Mouse (Mus musculus): ENCODE results near the gene Sult2b1.

Sult2b1 gene

DNA sequence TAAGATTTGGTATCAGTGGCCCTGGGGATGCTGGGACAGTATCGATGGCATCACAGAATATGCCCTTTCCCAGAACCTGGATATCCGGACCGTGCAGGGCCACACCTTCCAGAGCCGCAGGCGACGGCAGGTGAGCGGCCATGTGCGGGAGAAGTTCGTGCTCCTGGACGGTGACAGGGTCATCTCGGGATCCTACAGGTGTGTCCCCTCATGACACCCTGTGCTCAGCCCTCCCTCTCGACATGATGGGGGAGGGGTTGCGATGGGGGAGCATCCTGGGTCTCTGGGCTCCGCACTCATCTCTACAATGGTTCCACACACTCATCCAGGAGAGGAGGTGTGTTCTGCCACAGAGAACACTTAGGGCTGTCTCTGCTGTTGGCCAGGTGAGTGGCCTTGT, 60.7 kb downstream of the Sult2b1 start:
- no peak for DNase-seq

DNA sequence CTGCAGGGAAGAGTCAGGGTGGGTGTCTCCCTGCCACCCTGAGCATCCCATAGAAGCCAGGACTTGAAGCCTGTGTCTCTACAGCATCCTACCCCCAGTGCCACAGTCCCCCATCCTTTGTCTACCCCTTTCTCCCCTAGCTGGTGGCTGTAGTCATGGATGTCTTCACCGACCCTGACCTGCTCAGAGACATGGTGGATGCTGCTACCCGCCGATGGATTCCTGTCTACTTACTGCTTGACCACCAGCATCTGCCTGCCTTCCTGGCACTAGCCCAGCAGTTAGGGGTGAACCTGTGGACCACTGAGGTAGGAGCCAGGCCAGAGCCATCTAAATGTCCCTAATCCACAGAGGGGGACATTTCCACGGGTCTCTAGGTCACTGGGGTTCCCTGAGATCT, 61.2 kb downstream of the Sult2b1 start:
- DNase-seq, result no peak

DNA sequence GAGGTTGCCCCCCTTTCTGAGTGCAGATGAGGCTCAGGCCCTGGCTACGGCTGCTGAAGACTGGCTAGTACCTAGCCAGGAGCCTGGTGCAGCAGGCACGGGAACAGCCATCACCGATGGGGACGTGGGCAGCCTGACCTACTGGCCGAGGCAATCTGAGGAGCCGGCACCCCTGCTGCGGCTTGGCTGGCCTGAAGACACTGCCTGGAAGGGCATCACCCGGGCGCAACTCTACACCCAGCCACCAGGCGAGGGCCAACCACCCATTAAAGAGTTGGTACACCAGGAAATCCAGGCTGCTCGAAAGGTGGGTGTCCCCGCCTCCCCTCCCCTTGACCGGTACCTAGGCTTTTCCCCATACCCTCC, 62.1 kb downstream of the Sult2b1 start:
- DNase-seq, result no peak

DNA sequence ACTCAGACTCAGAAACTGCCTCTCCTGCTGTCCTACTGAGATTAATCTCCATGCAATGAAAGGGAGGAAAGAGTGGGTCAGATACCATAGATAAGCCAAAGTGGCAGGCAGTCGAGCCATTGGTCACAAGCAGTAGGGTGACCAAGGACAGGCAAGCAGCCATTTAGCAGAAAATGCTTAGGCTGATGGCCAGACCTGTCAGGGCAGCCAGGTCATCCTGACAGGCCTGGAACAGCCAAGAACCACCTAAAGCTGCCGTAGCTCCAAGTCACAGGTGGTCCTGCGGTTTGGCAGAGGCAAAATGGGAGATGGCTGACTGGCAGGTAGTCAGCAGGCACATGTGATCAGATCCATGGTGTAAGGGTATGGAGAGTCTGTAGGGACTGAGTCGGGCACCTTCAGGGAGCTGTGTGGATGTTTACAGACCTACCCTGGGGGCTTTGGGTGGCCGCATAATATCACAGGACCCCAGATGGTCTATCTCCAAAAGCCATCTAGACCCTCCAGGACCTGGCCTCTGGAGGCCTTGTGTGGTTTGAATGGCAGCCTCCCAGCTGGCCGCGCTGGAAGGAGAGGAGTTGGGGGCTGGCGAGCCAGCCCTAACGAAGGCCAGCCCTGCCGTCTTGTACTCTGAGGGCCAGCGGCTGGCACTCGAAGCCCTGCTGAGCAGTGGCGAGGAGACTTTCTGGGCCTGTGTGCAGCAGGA, 62.7 kb downstream of the Sult2b1 start:
- no peak for DNase-seq

DNA sequence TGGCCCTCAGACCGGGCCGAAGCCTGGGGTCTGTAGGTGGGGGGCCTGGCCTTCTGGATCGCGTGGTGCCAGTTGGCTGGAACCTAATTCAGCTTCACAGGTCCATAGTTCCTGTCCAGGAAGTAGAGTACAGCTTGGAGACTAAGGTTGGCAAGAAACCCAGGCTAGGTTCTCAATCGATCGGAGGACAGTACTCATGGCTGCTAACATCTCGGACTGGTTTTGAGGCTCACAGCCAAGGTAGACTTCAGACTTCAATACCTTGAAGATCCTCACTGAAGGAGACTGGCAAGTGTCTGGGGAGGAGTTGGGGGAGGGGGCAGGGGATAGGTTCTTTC, 63.3 kb downstream of the Sult2b1 start:
- DNase-seq, result no peak

DNA sequence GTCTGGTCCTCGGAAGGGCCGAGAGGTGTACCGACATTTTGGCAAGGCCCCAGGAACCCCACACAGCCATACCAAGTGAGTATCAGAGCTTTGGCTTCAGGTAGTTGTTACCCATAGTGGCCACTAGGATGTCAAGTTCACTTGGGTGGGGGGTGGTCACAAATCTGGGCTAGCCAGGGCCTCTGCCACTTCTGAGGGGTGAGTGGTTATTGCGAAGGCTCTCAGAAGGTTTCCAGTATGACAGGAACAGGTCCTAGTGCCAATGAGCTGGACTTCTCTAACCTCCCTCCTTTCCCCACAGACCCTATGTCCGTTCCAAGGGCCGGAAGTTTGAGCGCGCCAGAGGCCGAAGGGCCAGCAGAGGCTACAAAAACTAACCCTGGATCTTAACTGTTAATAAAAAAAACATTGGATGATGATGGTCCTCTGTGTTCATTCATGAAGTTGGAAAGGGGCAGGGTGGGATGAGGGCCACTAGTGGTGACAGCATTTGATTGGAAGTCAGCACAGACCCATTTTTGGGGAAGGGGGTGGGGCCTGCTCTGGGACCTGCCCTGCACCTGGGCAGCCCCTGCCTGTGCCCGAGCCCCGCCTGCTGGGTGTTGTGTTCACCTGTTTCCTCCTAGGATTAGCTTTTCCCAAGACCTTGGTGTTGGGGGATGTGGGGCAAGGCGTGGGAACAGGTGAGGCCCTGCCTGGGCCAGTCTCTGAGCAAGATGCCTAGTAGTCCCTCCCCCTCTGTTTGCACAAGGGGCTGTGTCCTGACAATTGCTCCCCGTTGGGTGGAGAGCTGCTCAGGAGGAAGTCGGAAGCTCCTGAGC, 63.8 kb downstream of the Sult2b1 start, which contains the start of gene Fam83e:
Gene Fam83e (plus strand): TSS at position 800 of the 821 bp plus-strand sequence.
- no peak for DNase-seq

DNA sequence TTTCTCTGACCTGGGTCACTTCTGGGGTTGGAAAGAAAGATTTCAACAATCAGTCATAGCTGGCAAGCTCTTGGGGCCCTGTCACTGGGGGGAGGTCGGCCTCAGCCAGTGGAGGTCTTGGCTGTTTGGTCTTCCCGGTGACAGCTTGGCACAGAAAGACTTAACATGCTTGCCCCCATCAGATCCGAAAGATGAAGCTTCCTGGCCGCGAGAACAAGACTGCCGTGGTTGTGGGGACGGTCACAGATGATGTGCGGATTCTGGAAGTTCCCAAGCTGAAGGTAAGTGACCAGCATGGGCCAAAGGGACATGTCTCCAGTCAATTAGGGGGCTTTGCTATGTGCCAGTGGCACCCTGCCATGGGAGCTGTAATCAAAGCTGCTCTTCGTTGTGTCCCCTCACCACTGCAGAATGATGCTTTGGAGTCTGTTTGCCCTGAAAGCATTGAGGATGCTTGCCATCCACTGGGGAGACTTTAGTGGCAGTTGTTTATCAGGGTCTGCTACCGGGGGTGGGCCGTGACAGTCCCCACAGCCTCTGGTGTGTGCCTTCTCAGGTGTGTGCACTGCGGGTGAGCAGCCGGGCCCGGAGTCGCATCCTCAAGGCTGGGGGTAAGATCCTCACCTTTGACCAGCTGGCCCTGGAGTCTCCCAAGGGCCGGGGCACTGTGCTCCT, 64.6 kb downstream of the Sult2b1 start:
- DNase-seq, result no peak

DNA sequence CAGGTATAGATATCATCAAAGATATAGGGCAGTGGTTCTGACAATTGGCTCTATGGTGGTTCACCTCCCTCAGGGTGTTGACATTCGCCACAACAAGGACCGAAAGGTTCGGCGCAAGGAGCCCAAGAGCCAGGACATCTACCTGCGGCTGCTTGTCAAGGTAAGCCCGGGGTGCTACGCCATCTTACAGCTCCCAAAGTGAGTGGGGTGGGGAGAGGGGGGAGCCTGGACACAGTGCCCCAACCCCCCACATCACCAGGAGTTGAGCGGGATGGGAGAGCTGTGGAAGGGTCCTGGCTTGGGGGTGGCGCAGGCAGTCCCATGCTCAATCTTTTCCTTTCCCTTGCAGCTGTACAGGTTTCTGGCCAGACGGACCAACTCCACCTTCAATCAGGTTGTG, 65.3 kb downstream of the Sult2b1 start:
- no peak for DNase-seq

DNA sequence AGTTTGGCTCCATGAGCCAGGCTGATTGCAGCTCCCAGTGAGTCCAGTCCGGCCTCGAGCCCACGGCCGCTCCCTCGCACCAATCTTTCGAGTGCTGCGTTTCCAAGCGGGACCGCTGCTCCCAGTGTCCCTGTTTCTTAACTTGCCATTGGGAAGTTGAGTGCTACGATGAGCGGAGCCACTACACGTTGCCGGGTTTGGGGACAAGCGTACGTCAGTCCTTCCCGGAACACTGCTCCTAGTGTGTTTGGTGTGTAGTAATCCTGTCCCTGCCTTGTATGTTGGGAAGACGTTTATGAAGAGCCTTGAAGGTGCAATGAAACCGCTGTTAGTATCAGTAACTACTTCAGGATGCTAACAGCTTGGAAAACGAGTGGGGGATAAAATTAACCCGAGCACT, 66.1 kb downstream of the Sult2b1 start:
- no peak for DNase-seq

DNA sequence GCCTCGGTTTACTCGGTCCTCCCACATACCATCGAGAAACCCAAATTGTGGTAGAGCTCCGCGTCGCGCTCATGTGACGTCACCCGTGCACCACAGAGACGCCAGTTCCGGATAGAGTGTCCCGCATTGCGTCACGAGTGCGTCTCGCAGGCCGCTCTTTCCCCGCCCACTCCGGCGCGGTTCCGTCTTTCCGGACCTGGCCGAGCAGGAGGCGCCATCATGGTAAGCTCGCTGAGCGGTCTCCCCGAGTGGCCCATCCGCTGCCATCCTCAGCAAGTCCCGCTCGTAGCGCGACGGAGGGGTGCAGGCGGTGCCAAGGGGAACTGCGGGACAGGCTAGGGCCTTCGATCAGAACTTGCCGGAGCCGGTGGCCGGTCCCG, 66.6 kb downstream of the Sult2b1 start, which contains the start of gene Sphk2:
Gene Sphk2 (minus strand): TSS at position 85 of the 380 bp plus-strand sequence.
- DNase-seq, result peak; percentile 99

DNA sequence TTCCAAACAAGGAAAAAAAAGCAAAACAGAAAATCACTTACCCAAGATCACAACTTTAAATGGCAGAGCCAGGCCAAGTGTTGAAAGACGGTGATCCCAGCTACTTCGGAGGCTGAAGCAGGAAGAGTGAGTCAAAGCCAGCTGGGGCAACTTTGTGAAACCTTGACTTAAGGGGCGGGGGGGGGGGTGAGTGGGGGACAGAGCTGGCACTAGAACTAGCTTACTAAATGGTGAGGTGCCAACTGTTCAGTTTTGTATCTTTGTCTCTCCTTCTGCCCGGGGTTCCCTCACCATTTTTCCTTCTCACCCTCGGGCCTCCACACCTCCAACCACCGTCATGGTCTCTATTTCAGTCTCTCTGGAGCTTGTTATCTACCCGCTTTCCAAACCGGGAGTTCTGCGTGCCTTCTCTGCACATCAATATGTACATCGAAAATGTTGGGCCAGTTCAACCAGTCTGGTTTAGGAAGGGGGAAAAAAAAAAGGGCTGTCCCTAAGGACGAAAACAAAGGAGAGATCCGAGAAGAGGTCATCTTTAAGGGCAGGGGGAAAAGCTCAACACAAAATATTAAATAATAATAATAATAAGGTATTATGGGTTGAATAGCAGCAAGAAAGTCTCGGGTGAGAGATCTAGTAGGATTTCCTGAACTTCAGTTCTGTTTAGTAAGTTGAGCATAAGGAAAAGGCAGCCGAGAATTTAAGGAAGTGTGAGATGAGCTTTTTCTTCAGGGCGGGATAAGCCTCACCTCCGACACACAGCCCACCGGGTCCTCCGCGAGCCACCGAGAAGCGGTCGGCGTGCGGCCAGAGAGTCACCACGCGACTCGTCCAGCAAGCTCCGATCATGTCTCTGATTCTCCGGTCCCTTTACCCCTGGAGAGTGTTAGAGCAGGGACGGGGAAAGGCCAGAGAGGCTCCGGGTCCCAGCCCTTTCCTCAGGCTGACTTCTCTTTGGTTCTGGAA, 67.2 kb downstream of the Sult2b1 start:
- no peak for DNase-seq

DNA sequence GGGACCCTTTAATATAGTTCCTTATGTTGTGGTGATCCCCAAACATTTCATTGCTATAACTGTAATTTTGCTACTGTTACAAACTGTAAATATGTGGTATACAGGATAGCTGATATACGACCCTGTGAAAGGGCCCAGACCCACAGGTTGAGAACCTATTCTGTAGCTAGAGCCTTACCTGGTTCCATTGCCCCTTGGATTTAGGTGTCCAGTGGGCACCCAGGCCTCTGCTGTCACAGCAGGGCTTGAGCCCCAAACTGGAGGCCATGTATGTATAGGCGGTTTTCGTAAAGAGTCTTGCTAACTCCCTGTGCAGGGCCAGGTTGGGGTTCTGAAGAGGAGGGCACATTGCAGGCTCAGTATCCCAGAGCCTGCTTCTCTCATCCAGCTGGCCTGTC, 68.0 kb downstream of the Sult2b1 start:
- no peak for DNase-seq

DNA sequence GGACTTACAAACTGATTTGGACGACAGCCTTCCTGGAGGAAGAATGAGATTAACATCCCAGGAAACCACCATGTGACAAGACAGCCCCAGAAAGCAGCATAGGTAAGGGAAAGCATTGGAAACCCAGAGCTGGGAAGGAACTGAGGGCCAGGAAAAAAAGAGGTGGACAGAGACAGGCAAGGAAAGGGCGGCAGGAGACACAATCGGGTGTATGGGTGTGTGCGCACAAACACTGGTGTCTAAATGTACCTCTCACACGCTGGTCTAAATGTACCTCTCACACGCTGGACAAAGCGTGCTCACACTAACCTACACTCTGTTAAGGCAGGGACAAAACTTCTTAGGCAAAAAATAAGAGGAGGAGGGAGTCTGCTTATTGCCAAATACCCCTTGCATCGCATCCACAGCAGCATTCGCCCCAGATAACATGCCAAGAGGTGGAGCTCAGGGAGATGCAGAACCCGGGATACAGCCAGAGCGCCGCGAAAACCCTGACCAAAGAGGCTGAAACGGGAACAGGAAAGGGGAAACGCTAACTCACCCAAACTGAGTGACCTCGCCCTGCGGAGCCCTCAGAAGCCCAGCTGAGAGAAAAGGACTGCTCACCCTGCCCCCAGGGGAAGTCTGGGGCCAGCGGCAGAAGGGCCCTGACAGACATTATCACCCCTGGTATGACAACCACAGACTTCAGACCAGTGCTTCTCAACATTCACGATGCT, 68.6 kb downstream of the Sult2b1 start:
- DNase-seq, result no peak

DNA sequence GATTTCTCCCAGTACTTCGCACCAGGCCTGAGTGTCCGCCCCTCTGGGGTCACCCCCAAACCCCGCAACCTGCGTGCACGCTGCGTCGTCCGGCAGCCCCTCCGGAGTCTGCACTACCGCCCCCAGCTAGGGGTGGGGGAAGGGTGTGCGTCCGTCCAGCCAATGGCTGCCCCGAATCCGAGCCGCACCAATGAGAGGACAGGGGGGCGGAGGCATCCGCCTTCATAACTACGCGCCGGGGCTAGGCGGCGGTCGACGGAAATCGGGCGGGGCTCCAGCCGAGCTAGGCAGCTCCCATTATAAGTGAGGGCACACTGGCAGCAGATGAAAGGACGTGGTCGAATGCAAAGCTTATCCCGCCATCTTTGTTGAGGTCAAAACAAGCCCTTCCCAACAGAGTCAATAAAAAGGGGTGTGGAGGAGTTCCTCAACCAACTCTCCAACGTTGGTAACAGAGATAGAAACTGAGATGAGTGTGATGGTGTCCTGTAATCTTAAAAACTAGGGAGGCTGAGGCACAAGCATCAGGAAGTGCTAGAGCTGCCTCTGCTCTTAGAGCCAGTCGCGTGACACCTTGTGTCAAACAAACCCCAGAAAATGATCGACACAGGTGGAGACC, 69.3 kb downstream of the Sult2b1 start, which contains the start of gene Rpl18:
Gene Rpl18 (plus strand): TSS at position 368 of the 619 bp plus-strand sequence.
- DNase-seq, result peak; percentile 97

DNA sequence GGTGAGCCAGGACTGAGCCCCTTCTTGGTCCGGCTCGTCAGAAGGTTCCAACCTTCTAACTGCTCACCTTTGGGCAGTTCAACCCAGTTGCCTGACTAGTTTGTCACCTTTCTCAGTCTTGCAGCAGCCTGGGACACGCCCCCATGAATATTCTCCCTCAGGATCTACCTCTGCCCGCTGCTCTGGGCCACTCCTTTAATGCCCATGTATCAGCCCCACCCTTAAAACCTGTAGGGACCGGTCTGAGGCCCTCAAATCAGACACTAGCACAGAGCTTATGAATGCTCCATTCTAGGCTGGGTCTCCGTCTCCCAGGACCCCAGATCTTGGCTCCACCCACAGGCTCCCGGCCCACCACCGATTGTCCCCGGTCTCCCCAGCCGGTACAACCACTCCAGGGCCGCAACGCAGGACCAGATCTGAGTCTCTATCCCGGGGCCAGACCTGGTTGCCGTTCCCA, 69.8 kb downstream of the Sult2b1 start:
- DNase-seq, result no peak

DNA sequence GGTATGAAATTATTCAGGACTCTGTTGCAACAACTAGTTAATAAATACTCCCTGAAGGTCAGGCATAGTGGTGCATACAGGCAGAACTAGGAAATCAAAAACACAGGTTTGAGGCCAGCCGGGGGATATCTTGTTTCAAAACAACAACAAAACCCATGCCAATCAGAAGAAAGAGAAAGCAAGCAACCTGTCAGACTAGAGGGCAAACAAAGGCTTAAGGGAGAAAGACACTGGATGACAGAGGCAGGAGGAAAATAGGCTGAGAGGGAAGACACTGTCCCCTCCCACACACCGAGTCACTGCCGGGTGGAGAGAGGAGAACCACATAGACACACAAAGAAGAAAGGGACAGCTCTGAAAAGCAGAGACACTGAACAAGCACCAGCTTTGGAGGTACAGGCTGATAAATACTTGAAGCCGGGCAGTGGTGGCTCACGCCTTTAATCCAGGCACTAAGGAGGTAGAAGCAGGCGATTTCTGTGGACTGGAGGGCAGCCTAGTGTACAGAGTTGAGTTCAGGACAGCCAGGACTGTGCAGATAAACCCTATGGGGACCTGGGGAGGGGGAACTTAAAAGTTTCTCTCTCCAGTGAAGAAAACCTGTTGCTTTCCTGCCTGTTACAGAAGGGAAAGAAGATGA, 70.5 kb downstream of the Sult2b1 start:
- DNase-seq, result peak; percentile 28

DNA sequence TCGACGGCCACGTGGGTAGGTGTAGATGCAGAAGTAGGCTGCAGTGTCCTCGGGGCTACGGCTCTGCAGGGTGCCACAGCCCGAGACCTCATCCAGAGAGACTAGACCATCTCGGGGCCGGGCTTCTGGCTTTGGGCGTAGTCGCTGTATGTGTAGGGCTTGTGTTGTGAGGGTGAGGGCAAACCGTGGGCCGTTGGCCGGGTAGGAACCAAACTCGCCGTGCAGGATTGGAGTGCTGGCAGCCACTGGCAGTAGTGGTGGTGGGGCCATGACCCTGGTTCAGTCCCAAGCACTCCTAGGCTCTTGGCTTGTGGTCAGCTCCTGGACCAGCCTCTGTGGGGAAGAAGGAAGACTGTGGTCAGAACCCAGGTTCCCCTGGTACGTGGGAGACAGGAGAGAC, 71.1 kb downstream of the Sult2b1 start:
- DNase-seq, result no peak

DNA sequence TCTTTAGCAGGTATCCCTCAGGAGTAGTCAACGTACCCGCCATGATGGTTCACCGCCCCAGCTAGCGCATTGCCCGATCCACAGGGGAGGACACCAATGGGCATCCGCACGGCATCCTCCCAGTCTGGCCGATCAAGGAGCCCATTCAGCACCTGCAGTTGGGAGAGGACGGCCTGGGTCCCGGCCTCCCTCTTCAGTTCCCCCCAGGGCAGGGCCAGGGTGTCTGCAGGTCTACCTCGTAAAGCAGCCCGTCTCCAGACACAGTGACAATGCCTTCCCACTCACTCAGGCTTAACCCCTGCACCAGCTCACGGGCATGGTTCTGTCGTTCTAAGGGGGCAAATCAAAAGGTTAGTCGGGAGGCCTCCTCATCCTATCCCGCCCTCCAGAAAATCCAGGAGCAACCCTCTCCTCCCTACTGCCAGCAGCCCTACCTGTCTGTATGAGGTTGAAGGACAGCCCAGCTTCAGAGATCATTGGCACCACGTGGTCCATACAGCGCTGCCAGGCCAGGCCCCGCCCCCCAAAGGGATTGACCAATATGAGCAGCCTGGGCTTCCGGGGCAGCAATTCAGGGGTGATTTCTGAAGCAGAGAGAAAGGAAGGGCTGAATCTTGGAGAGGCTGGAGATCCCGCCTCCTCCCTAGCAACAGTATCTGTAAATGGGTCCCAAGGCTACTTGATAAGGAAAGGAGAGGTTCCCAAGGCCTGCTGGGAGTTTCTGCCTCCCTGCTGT, 72.3 kb downstream of the Sult2b1 start:
- peak; percentile 88 for DNase-seq

DNA sequence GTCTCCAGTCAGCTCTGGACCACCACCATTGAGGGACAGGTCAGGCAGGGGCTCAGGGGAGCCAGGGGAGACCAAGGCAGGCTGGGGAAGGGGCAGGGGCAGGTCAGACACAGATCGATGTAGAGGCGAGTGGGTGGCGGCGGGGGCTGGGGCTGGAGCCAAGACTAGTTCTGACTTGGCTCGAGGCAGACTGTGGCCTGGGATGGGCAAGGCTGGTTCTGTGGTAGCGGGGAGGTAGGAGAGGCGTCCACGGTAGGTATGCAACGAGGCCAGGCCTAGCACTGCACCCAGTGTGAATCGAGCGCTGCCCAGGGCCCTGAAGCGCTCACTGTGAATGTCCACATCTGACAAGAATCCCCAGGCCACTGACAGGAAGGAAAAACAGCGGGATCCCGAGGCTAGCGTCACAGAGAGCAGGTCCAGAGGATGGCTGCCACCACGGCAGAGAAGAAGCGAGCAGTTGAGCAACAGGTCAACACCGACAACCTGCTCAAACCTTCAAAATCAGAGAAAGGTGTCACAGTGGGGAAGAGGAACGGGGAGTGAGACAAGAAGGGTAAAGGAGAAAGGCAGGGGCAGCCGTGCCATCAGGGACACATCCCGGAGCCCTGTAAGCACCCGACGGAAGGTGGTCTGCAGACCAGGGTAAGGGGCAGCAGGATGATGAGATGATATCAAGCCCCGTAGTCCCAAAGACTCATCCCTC, 73.0 kb downstream of the Sult2b1 start:
- no peak for DNase-seq
